Mouse (Mus musculus): ENCODE results near the gene Stx19. TPM values are rescaled to one million over a fixed set of nuclear protein-coding genes. Genes with fewer than 3 reads are reported as not detected.

Gene Stx19
- polyA plus RNA-seq, 1 experiment from 2014 or later, result 0.48 TPM

- Histone ChIP-seq H3K4me3 (0 out of 2 replicates have a peak overlapping the region, but pooled peaks have one; percentile 68), H3K27me3 (ENCODE audit: insufficient read depth, poor library complexity, severe bottlenecking) (no peaks in the 10 kb centered on the region), H3K27ac (no peak overlapping the region), H3K9me3 (no peaks in the 10 kb centered on the region), H3K36me3 (no peaks in the 10 kb centered on the region), H3K4me1 (replicated peaks) (peaks cover 14% of the 10 kb centered on the region; the same call in 1 of the 2 replicates)
- 73% methylated on average over 6 of the region's 6 CpGs for WGBS
- DNase-seq (ENCODE audit: low spot score), result peak; percentile 13
These were observed 40.9 kb downstream of the Stx19 start for GRCm38 (mm10) chr16:62855385-62855784.

DNA sequence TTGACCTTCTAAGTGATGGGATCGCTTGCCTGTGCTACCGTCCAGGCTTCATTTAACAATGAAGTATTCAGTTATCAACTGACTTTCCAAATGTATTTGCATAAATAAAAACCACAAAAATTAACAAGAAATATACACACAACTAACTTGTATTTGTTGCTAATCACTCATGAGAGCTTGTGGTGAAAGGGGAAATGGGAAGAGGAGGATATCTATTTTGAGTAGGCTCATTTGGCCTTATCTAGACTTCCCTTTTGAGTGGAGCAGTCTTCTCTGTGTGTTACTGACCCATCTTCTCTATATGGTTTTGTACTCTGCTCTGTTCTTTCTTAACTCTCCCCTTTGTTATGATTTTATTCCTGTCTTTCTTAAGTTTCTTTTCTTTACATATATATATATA, 41.8 kb downstream of the Stx19 start:
- H3K9me3 ChIP-seq, result no peaks in the 10 kb centered on the region
- no peaks in the 10 kb centered on the region for H3K36me3 ChIP-seq
- H3K4me3 ChIP-seq, result no peak overlapping the region
- H3K27ac ChIP-seq, result no peak overlapping the region
- H3K27me3 ChIP-seq (ENCODE audit: insufficient read depth, poor library complexity, severe bottlenecking), result no peaks in the 10 kb centered on the region
- no peak for DNase-seq (ENCODE audit: low spot score)
- 87% methylated on average over 2 of the region's 2 CpGs for WGBS
- H3K4me1 ChIP-seq (replicated peaks), result peaks cover 14% of the 10 kb centered on the region; the same call in 1 of the 2 replicates

- Histone ChIP-seq H3K4me1 (replicated peaks) (peaks cover 14% of the 10 kb centered on the region; the same call in 1 of the 2 replicates), H3K9me3 (no peaks in the 10 kb centered on the region), H3K4me3 (no peak overlapping the region), H3K27me3 (ENCODE audit: insufficient read depth, poor library complexity, severe bottlenecking) (no peaks in the 10 kb centered on the region), H3K36me3 (no peaks in the 10 kb centered on the region), H3K27ac (no peak overlapping the region)
- no peak for DNase-seq (ENCODE audit: low spot score)
- 95% methylated on average over 2 of the region's 2 CpGs for WGBS
These were observed 43.0 kb downstream of the Stx19 start for GRCm38 (mm10) chr16:62857498-62857897.

DNA sequence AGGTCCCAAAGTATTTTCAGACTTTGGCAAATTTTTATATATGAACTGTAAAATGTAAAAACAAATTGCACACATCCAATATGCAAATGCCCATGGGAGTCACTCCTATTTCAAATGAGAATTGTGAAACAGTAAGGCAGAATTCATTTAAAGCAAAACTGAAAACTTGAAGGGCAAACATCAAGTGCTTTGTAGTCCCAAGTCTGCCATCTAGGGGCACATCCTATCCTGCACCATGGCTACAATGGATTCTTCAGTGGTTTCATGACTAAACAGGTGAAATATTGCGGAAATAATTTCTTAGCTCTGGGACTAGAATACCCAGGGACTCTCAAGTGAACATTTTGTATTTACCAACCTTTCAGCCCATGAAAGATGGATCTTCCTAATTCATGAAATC, 43.5 kb downstream of the Stx19 start:
- WGBS, result 89% methylated on average over 1 of the region's 1 CpGs
- peaks cover 14% of the 10 kb centered on the region; the same call in 1 of the 2 replicates for H3K4me1 ChIP-seq (replicated peaks)
- no peak overlapping the region for H3K4me3 ChIP-seq
- no peaks in the 10 kb centered on the region for H3K36me3 ChIP-seq
- H3K27ac ChIP-seq, result no peak overlapping the region
- DNase-seq (ENCODE audit: low spot score), result no peak
- no peaks in the 10 kb centered on the region for H3K27me3 ChIP-seq (ENCODE audit: insufficient read depth, poor library complexity, severe bottlenecking)
- no peaks in the 10 kb centered on the region for H3K9me3 ChIP-seq

- 83% methylated on average over 1 of the region's 1 CpGs for WGBS
These were observed 45.7 kb downstream of the Stx19 start for GRCm38 (mm10) chr16:62860140-62860539.

DNA sequence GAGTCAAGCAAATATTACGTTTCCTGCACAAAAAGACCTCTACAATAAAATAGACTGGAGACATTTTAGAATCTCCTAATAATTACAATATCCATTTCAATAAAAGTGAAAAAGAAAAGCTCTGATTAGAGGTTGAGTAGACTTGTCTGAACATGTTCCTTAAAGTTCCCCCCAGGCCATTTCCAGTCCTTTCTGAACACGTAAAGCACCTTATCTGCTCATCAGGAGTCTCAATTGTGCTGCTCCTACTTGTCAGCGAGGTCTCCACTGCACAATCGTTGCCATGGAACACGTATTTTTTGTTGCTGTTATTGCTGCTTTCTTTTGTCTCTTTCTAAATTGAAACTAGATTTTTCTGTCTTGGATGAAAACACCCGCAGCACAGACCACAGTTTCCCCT, 47.0 kb downstream of the Stx19 start:
- 69% methylated on average over 6 of the region's 6 CpGs for WGBS
- Histone ChIP-seq H3K27ac (no peak overlapping the region), H3K9me3 (no peaks in the 10 kb centered on the region), H3K4me1 (replicated peaks) (no peaks in the 10 kb centered on the region), H3K4me3 (no peak overlapping the region), H3K27me3 (ENCODE audit: insufficient read depth, poor library complexity, severe bottlenecking) (no peaks in the 10 kb centered on the region), H3K36me3 (no peaks in the 10 kb centered on the region)
- DNase-seq (ENCODE audit: low spot score), result no peak

More at GRCm38 (mm10) chr16:62860140-62860539, 45.7 kb downstream of the Stx19 start:
- 0 out of 2 replicates have a peak, but pooled peaks cover 3% of the 10 kb centered on the region for H3K4me1 ChIP-seq (replicated peaks)
- H3K27ac ChIP-seq, result no peak overlapping the region
- DNase-seq (ENCODE audit: low spot score), result no peak
- H3K9me3 ChIP-seq, result no peaks in the 10 kb centered on the region
- no peaks in the 10 kb centered on the region for H3K36me3 ChIP-seq
- no peaks in the 10 kb centered on the region for H3K27me3 ChIP-seq (ENCODE audit: insufficient read depth, poor library complexity, severe bottlenecking)
- no peak overlapping the region for H3K4me3 ChIP-seq

DNA sequence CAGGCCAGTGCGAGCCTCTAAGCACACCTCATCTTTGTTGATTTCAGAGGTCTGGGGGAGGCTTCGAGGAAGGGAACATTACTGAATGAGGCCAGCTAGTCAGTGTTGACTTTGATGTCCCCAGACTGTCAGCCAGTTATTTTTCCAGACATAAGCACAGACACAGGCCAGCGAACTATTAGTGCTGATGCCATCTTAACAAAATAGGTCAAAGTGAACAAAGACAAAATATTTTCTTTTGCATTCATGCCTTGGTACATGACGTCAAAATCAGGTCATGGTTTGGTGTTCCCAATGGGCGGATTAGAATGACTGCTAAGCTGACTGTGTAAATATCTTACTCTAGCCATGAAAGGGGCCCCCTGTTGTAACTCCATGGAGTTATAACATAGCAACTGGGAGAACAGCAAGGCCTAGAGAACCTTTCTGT, 58.2 kb downstream of the Stx19 start:
- H3K4me1 ChIP-seq (replicated peaks), result no peaks in the 10 kb centered on the region
- peaks cover 11% of the 10 kb centered on the region; the same call in 1 of the 2 replicates for H3K9me3 ChIP-seq
- WGBS, result 72% methylated on average over 5 of the region's 5 CpGs
- no peak for DNase-seq (ENCODE audit: low spot score)
- no peaks in the 10 kb centered on the region for H3K36me3 ChIP-seq
- H3K4me3 ChIP-seq, result no peak overlapping the region
- H3K27ac ChIP-seq, result no peak overlapping the region
- H3K27me3 ChIP-seq (ENCODE audit: insufficient read depth, poor library complexity, severe bottlenecking), result no peaks in the 10 kb centered on the region

- DNase-seq (ENCODE audit: low spot score), result no peak
- no peak overlapping the region for H3K27ac ChIP-seq
- H3K36me3 ChIP-seq, result no peaks in the 10 kb centered on the region
- H3K4me3 ChIP-seq, result no peak overlapping the region
- peaks cover 11% of the 10 kb centered on the region; the same call in 1 of the 2 replicates for H3K9me3 ChIP-seq
- H3K27me3 ChIP-seq (ENCODE audit: insufficient read depth, poor library complexity, severe bottlenecking), result no peaks in the 10 kb centered on the region
- 71% methylated on average over 4 of the region's 4 CpGs for WGBS
- H3K4me1 ChIP-seq (replicated peaks), result no peaks in the 10 kb centered on the region
These were observed 58.7 kb downstream of the Stx19 start for GRCm38 (mm10) chr16:62873180-62873579.

Other genes starting within 250 kb of the Stx19 start
- gene Nsun3, start 27.9 kb upstream of the Stx19 start, polyA plus RNA-seq (2016; fragmentation: Nextera tagmentation; extraction: Ambion mirVana), result 7.8 and 8.0 TPM in 2 replicates
- gene Arl13b, start 32.4 kb downstream of the Stx19 start, polyA plus RNA-seq (2016; fragmentation: Nextera tagmentation; extraction: Ambion mirVana), result 13.5 and 17.6 TPM in 2 replicates
- gene Pros1, start 39.6 kb downstream of the Stx19 start, polyA plus RNA-seq (2016; fragmentation: Nextera tagmentation; extraction: Ambion mirVana), result 16.7 and 18.6 TPM in 2 replicates

Measured in hindbrain, embryonic 10.5 days (tissue).